Mouse (Mus musculus) stomach, postnatal 0 days (tissue): ENCODE measurements around the gene Cenpu. TPM values are rescaled to one million over a fixed set of nuclear protein-coding genes. Genes with fewer than 3 reads are reported as not detected.
"Not testable (repeated sequence)": the region's sequence is repeated elsewhere in the genome, so short reads cannot be mapped to it uniquely, and the experiment has no call there.

Source experiments
- ATAC-seq: fragments of 200-750 bp; cut with Nextera tagmentation; 2 replicates; pipeline ENCODE4 v1.8.0; 2017; ENCODE audit not compliant: low FRiP score, low TSS enrichment
- DNase-seq: peaks from one replicate; pipeline ENCODE4 v3.0.0-alpha.2; 2016; ENCODE audit warnings: low spot score
- H3K27ac ChIP-seq: fragments of 300-500 bp; sonication (generic); replicated peaks from 2 replicates; pipeline ENCODE4 v1.5.1; 2014; ENCODE audit warnings: mild to moderate bottlenecking, control low read depth
- H3K27me3 ChIP-seq: fragments of 300-500 bp; sonication (generic); 2 replicates; pipeline ENCODE4 v1.6.1; 2014; ENCODE audit warnings: low read length; ENCODE audit not compliant: control insufficient read depth, insufficient read depth
- H3K36me3 ChIP-seq: fragments of 300-500 bp; sonication (generic); 2 replicates; pipeline ENCODE4 v1.6.1; 2014; ENCODE audit warnings: low read length, mixed read lengths; ENCODE audit not compliant: control insufficient read depth, insufficient read depth
- H3K4me1 ChIP-seq: fragments of 300-500 bp; sonication (generic); replicated peaks from 2 replicates; pipeline ENCODE4 v1.6.1; 2014; ENCODE audit warnings: antibody characterized with exemption; ENCODE audit not compliant: control insufficient read depth, insufficient read depth
- H3K4me2 ChIP-seq: fragments of 300-500 bp; sonication (generic); replicated peaks from 2 replicates; pipeline ENCODE4 v1.6.1; 2014; ENCODE audit warnings: low read depth, mild to moderate bottlenecking, control low read depth, moderate library complexity
- H3K4me3 ChIP-seq: fragments of 300-500 bp; sonication (generic); 2 replicates; pipeline ENCODE4 v1.5.1; 2014; ENCODE audit warnings: low read depth, low read length, control low read depth
- H3K9ac ChIP-seq: fragments of 300-500 bp; sonication (generic); 2 replicates; pipeline ENCODE4 v1.6.1; 2014; ENCODE audit warnings: mild to moderate bottlenecking, low read length, control low read depth, mixed read lengths
- H3K9me3 ChIP-seq: fragments of 300-500 bp; sonication (generic); 2 replicates; pipeline ENCODE4 v1.6.1; 2016; ENCODE audit warnings: low read length; ENCODE audit not compliant: control insufficient read depth
- CTCF ChIP-seq: IDR thresholded peaks from 2 replicates; pipeline ENCODE4 v1.5.1; 2016; ENCODE audit warnings: antibody characterized with exemption, low read depth, mild to moderate bottlenecking, moderate library complexity
- EP300 ChIP-seq: optimal IDR thresholded peaks from 2 replicates; pipeline ENCODE3; 2016; ENCODE audit warnings: antibody characterized with exemption
- WGBS: fragments of 180-500 bp; shearing (Covaris S2); extraction: QIAGEN DNeasy Blood & Tissue Kit; methylation state at CpG from one replicate; pipeline ENCODE4 v1.1.7; 2014; 5-methylcytosine and 5-hydroxymethylcytosine counted together
- polyA plus RNA-seq: library from polyadenylated mRNA; unstranded; fragments of >200 nt; fragmentation: Nextera tagmentation; extraction: Ambion mirVana; gene quantifications from 2 replicates; pipeline ENCODE4 v1.2.1, GENCODE M21; 2015

Cenpu gene
- polyA plus RNA-seq, 1 experiment from 2014 or later = 7.3 TPM

DNA sequence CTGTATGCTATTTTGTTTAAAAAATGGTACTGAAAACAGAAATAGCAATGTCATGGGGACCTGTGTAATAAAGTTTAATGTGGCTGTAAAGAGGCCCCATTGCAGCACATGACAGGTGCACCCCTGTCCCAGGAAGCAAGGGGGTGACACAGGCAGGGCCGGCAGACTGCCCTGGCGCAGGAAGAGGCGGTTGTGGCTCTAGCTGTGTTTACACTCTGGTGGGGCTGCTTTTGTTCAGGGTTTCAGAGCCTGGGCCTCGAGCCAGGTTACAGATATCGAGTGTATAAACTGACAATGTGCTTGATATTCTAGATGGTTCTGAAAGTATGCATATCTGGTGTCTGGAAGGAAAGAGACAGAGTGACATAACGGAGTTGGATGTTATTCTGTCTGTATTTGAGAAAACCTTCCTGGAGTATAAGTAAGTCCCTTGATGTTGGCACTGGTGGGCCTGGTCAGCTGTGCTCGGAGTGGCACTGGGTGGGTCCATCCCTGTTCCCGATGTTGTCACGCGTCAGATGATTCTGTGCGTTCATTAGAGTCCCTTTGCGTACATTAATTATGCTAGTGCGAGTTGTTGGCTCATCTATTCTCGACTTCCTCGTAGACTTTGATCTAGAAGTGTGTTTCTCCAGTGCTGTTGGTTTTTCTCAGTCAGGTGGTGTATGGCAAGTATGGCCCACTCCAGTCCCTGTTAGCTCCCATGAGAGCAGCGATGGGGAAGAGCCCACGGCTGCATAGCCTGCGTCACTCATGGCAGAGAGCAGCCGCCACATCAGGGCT lies 18.0 kb downstream of the Cenpu start:
- Histone ChIP-seq H3K9ac (no peak overlapping the region), H3K36me3 (no peaks in the 10 kb centered on the region), H3K27ac (no peak overlapping the region; the same call in 1 of the 2 replicates), H3K4me2 (no peak overlapping the region), H3K4me3 (no peak overlapping the region), H3K9me3 (no peaks in the 10 kb centered on the region), H3K27me3 (no peaks in the 10 kb centered on the region), H3K4me1 (no peaks in the 10 kb centered on the region)
- TF ChIP-seq CTCF = 0 out of 2 replicates have a peak, but pooled peaks have one; percentile 9
- TF ChIP-seq EP300 = no peak
- ATAC-seq (0 out of 2 replicates have a peak, but pooled peaks have one; percentile 38), DNase-seq (peak; percentile 44)
- WGBS = 63% methylated on average over 19 of the region's 19 CpGs

DNA sequence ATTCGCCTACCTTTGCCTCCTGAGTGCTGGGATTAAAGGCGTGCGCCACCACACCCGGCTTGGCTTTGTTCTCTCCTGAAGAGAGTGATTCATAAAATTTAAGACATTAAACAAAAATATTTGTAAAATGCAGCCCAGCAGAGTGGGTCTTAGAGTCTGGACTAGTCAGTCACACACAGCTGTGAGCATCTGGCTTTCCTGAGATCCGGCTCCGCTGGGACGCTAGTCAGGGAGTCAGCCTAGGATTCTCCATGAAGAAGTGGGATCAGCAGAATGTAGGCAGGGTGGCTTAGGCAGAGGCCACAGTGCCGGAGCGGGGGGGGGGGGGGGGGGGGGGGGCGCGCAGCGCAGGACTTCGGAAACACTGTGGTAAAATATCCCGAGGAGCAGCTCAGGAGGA lies 18.8 kb downstream of the Cenpu start:
- H3K9me3 ChIP-seq = no peaks in the 10 kb centered on the region
- no peak overlapping the region for H3K4me3 ChIP-seq
- no peak overlapping the region for H3K4me2 ChIP-seq
- H3K36me3 ChIP-seq = no peaks in the 10 kb centered on the region
- DNase-seq (no peak), ATAC-seq (peak; percentile 50; the same call in 1 of the 2 replicates)
- TF ChIP-seq CTCF (no peak), EP300 (no peak)
- WGBS = 55% methylated on average over 10 of the region's 14 CpGs
- H3K27me3 ChIP-seq = no peaks in the 10 kb centered on the region
- no peaks in the 10 kb centered on the region for H3K4me1 ChIP-seq
- no peak overlapping the region for H3K9ac ChIP-seq
- H3K27ac ChIP-seq = no peak overlapping the region

DNA sequence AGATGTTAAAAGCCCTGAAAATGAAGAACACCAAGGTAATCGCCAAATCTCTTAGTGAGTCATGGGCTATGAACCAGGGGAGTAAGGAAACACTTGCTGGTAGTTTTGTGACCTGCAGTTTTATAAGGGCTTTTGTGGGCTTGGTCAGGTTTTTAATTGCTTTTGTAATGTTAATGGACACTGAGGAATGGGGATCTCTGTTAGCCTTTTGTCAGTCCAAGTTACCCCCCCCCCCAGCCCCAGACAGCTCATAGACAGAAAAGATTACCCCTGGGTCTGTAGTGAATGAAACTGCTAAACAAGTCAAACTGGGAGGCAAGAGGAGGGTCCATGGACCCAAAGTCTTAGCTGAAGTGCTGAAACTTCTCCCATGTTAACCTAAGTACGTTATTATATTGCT lies 21.6 kb downstream of the Cenpu start:
- ATAC-seq = no peak
- WGBS = 94% methylated on average over 2 of the region's 2 CpGs

DNA sequence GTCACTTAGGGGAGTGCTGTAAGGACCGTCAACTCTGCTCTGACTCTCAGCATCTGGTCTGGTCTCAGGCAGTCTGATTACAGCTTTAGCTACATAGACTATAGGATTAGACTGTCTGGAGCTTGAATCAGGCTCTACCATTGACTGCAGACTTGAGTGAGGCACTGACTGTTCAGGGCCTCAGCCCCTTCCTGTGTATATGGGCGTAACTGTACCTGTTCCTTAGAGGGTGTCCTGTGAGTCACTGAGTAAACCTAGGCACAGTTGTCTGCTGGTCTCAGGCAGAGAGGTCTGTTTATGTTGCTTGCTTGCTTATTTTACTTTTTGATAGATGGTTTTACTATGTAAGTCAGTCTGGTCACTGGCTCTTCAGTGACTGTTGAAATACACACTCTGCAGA lies 22.1 kb downstream of the Cenpu start:
- WGBS = 52% methylated on average over 2 of the region's 2 CpGs
- no peak for DNase-seq
- no peaks in the 10 kb centered on the region for H3K27me3 ChIP-seq
- no peaks in the 10 kb centered on the region for H3K9me3 ChIP-seq
- peaks cover 15% of the 10 kb centered on the region for H3K36me3 ChIP-seq
- no peak for TF ChIP-seq EP300
- TF ChIP-seq CTCF = no peak
- peak; percentile 89 for ATAC-seq
- no peaks in the 10 kb centered on the region for H3K4me1 ChIP-seq
- no peak overlapping the region for H3K27ac ChIP-seq
- H3K4me2 ChIP-seq = no peak overlapping the region
- H3K9ac ChIP-seq = no peak overlapping the region
- no peak overlapping the region for H3K4me3 ChIP-seq

More for the DNA sequence above, 21.6 kb downstream of the Cenpu start:
- H3K27me3 ChIP-seq = no peaks in the 10 kb centered on the region
- no peaks in the 10 kb centered on the region for H3K4me1 ChIP-seq
- no peak for DNase-seq
- H3K36me3 ChIP-seq = peaks cover 13% of the 10 kb centered on the region
- no peak overlapping the region for H3K9ac ChIP-seq
- TF ChIP-seq EP300 (no peak), CTCF (no peak)
- no peak overlapping the region for H3K4me3 ChIP-seq
- H3K27ac ChIP-seq = no peak overlapping the region
- H3K9me3 ChIP-seq = no peaks in the 10 kb centered on the region
- H3K4me2 ChIP-seq = no peak overlapping the region

DNA sequence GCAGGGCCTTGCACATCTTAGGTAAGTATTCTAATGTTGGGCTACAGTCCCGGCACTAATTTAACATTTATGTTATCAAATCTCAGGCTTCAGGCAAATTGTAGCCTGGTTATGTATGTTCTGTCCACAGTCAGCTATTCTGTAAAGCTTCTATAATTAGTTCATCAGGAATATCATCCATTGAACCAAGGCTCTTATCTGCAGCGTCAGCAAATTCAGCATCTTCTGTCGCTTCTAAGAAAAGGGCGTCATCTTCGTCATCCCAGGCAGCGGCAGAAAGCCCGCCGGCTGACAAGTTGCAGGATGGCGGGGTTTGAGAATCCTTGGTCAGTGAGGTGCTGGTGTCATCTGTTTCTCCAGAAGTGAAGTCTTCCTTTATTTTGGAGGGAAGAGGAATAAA lies 27.0 kb downstream of the Cenpu start:
- 95% methylated on average over 9 of the region's 9 CpGs for WGBS
- H3K4me2 ChIP-seq = no peak overlapping the region
- peaks cover 23% of the 10 kb centered on the region for H3K36me3 ChIP-seq

DNA sequence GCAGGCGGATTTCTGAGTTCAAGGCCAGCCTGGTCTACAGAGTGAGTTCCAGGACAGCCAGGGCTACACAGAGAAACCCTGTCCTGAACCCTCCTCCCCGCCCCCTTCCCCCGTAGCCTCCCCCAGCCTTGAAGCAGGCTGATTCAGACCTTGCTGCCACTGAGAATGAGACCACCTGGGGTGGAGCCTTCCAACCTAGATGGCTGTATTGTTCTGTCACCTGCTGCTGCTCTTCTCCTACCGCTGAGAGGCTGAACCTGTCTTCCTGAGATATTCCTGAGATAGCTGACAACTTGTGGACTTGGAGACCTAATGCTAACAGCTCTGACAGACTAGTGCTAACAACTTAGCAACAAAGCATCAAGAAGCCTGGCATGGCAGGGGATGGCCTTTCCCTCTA lies 32.5 kb downstream of the Cenpu start:
- not testable (repeated sequence) for DNase-seq, H3K27me3 ChIP-seq, H3K4me1 ChIP-seq, H3K4me2 ChIP-seq, ATAC-seq, H3K9ac ChIP-seq, H3K4me3 ChIP-seq, H3K9me3 ChIP-seq, H3K27ac ChIP-seq, H3K36me3 ChIP-seq
- 65% methylated on average over 4 of the region's 4 CpGs for WGBS

More for the DNA sequence above, 27.0 kb downstream of the Cenpu start:
- Histone ChIP-seq H3K4me3 (no peak overlapping the region), H3K27me3 (no peaks in the 10 kb centered on the region), H3K9me3 (no peaks in the 10 kb centered on the region), H3K4me1 (no peaks in the 10 kb centered on the region), H3K9ac (no peak overlapping the region), H3K27ac (no peak overlapping the region)
- DNase-seq (no peak), ATAC-seq (no peak)
- TF ChIP-seq CTCF (no peak), EP300 (no peak)
